ENCODE assay signal across 11 mouse cellular contexts in genomic region chr5:135987248-135987647, GRCm38 (mm10). TPM values are rescaled to one million over a fixed set of nuclear protein-coding genes. Genes with fewer than 3 reads are reported as not detected.
DNase-seq lines count a peak whose midpoint lies in the region; ATAC-seq and TF ChIP-seq lines count a peak whose summit lies in the region.
"Had no signal": no experiment of that assay in that cellular context is flagged by ENCODE, and none has a peak within 500 bp of the region (broad histone marks: within the 10 kb centered on the region; RNA-seq: fewer than 3 reads in every experiment).

No protein-coding gene starts in this region.

- no peak overlapping the region for H3K4me2 ChIP-seq in intestine, embryonic 16.5 days (ENCODE audit: low read depth, low read length)
- H3K4me2 ChIP-seq: neural tube, embryonic 13.5 days had no signal

- no peaks in the 10 kb centered on the region for H3K27me3 ChIP-seq in intestine, embryonic 16.5 days (replicated peaks; ENCODE audit: control insufficient read depth, insufficient read depth, low read length)
- H3K27me3 ChIP-seq: neural tube, embryonic 13.5 days had no signal

- DNase-seq in adrenal gland, postnatal 14 days, result peak; percentile 45
- no peak for DNase-seq in adrenal gland, adult 2 months
- peak in 1 of 2 experiments; percentile 41 for DNase-seq in layer of hippocampus, adult 2 months (ENCODE audit: low spot score in 2 of 2)
- no peak for DNase-seq in layer of hippocampus, postnatal 25 days (ENCODE audit: extremely low spot score in 1 of 2, low spot score in 1 of 2)
- peak; percentile 55 for DNase-seq in 3T3-L1 (ENCODE audit: low read depth, low spot score)
- DNase-seq in testis, postnatal 14 days (ENCODE audit: low spot score), result no peak
- DNase-seq: kidney, postnatal 25 days had no signal

- TF ChIP-seq POLR2A in bone marrow macrophage, adult 2 months (IDR thresholded peaks at IDR 0.05; ENCODE audit: borderline replicate concordance, low read depth, low read length), result no peak

- no peak for ATAC-seq in intestine, embryonic 16.5 days

- H3K4me1 ChIP-seq in bone marrow macrophage, adult 2 months (ENCODE audit: control insufficient read depth, insufficient read depth, low read length), result peaks cover 21% of the 10 kb centered on the region
- no peaks in the 10 kb centered on the region for H3K4me1 ChIP-seq in intestine, embryonic 16.5 days (ENCODE audit: control insufficient read depth, insufficient read depth, low read length)

- WGBS in intestine, embryonic 16.5 days, result 60% methylated on average over 11 of the region's 11 CpGs

- no peak overlapping the region for H3K4me3 ChIP-seq in layer of hippocampus, adult 2 months
- no peak overlapping the region for H3K4me3 ChIP-seq in bone marrow macrophage, adult 2 months (ENCODE audit: insufficient read depth, low read length)
- H3K4me3 ChIP-seq in intestine, embryonic 16.5 days (ENCODE audit: low read length), result no peak overlapping the region
- H3K4me3 ChIP-seq: neural tube, embryonic 13.5 days had no signal

- H3K36me3 ChIP-seq in intestine, embryonic 16.5 days (ENCODE audit: control insufficient read depth, insufficient read depth, low read length), result no peaks in the 10 kb centered on the region
- H3K36me3 ChIP-seq: neural tube, embryonic 13.5 days had no signal

- no peak overlapping the region for H3K9ac ChIP-seq in intestine, embryonic 16.5 days (ENCODE audit: low read depth, low read length)
- H3K9ac ChIP-seq: neural tube, embryonic 13.5 days had no signal

- H3K27ac ChIP-seq in layer of hippocampus, adult 2 months, result no peak overlapping the region
- no peak overlapping the region for H3K27ac ChIP-seq in bone marrow macrophage, adult 2 months (ENCODE audit: insufficient read depth, low read depth, low read length)
- no peak overlapping the region for H3K27ac ChIP-seq in intestine, embryonic 16.5 days (ENCODE audit: low read length)
- H3K27ac ChIP-seq: neural tube, embryonic 13.5 days had no signal

- peak; percentile 77 for TF ChIP-seq CTCF in layer of hippocampus, adult 2 months (conservative IDR thresholded peaks at IDR 0.05)
- 0 out of 2 replicates have a peak, but pooled peaks have one; percentile 16 for TF ChIP-seq CTCF in bone marrow macrophage, adult 2 months (IDR thresholded peaks at IDR 0.05; ENCODE audit: low read depth, low read length)

- no peaks in the 10 kb centered on the region for H3K9me3 ChIP-seq in intestine, embryonic 16.5 days (ENCODE audit: control insufficient read depth, low read length)
- H3K9me3 ChIP-seq: neural tube, embryonic 13.5 days had no signal

RNA-seq across cellular contexts. Expression of gene Zp3, which starts 7.3 kb away (rescaled TPM):
- total RNA-seq in adrenal gland, postnatal 14 days (2021), result not detected in 2 replicates
- total RNA-seq in adrenal gland, adult 2 months (2021), result not detected
- polyA plus RNA-seq in adrenal gland, adult 2 months (2012; rRNA removed), result not detected in 2 replicates
- total RNA-seq in layer of hippocampus, adult 2 months (2021), result not detected
- not detected for total RNA-seq in layer of hippocampus, postnatal 25 days (2021)
- polyA plus RNA-seq in bone marrow macrophage, adult 2 months (2012; ENCODE audit: insufficient read depth, insufficient read length, missing spikeins), result not detected in 2 replicates
- polyA plus RNA-seq in intestine, embryonic 16.5 days (2015; fragmentation: Nextera tagmentation; extraction: Ambion mirVana), result 0.68 and 1.5 TPM in 2 replicates
- polyA plus RNA-seq: C2C12 had no signal

RNA-seq across cellular contexts. Expression of gene Dtx2, which starts 7.4 kb away (rescaled TPM):
- total RNA-seq in adrenal gland, postnatal 14 days (2021), result 15.4 and 15.5 TPM in 2 replicates
- 10 to 100 TPM; 13.6 to 19.0 TPM for total RNA-seq in adrenal gland, adult 2 months (2021)
- 30.1 and 34.3 TPM in 2 replicates for polyA plus RNA-seq in adrenal gland, adult 2 months (2012; rRNA removed)
- 1 to 10 TPM; 8.0 to 8.3 TPM for total RNA-seq in layer of hippocampus, adult 2 months (2021)
- 1 to 10 TPM; 7.8 to 8.2 TPM for total RNA-seq in layer of hippocampus, postnatal 25 days (2021)
- polyA plus RNA-seq in bone marrow macrophage, adult 2 months (2012; ENCODE audit: insufficient read depth, insufficient read length, missing spikeins), result 9.5 and 9.8 TPM in 2 replicates
- polyA plus RNA-seq in intestine, embryonic 16.5 days (2015; fragmentation: Nextera tagmentation; extraction: Ambion mirVana), result 20.6 and 21.6 TPM in 2 replicates

RNA-seq across cellular contexts. Expression of gene Ssc4d, which starts 12.9 kb away (rescaled TPM):
- total RNA-seq in adrenal gland, postnatal 14 days (2021), result 2.1 and 3.1 TPM in 2 replicates
- total RNA-seq in adrenal gland, adult 2 months (2021), result 1 to 10 TPM; 2.8 to 3.1 TPM
- polyA plus RNA-seq in adrenal gland, adult 2 months (2012; rRNA removed), result 4.3 and 11.1 TPM in 2 replicates
- total RNA-seq in layer of hippocampus, adult 2 months (2021), result 1 to 10 TPM; 1.4 to 1.9 TPM
- 1 to 10 TPM in 1 of 2 experiments, under 1 TPM in 1; 0.77 to 1.3 TPM for total RNA-seq in layer of hippocampus, postnatal 25 days (2021)
- 6.8 and 10.0 TPM in 2 replicates for polyA plus RNA-seq in bone marrow macrophage, adult 2 months (2012; ENCODE audit: insufficient read depth, insufficient read length, missing spikeins)
- 2.3 and 2.9 TPM in 2 replicates for polyA plus RNA-seq in intestine, embryonic 16.5 days (2015; fragmentation: Nextera tagmentation; extraction: Ambion mirVana)

RNA-seq across cellular contexts. Expression of gene Upk3b, which starts 51.0 kb away (rescaled TPM):
- 8.2 and 11.7 TPM in 2 replicates for total RNA-seq in adrenal gland, postnatal 14 days (2021)
- total RNA-seq in adrenal gland, adult 2 months (2021), result 10 to 100 TPM in 1 of 2 experiments, 1 to 10 TPM in 1; 8.8 to 10.8 TPM
- 8.5 and 8.9 TPM in 2 replicates for polyA plus RNA-seq in adrenal gland, adult 2 months (2012; rRNA removed)
- total RNA-seq in layer of hippocampus, adult 2 months (2021), result not detected
- total RNA-seq in layer of hippocampus, postnatal 25 days (2021), result not detected
- not detected in 2 replicates for polyA plus RNA-seq in bone marrow macrophage, adult 2 months (2012; ENCODE audit: insufficient read depth, insufficient read length, missing spikeins)
- 44.4 and 47.8 TPM in 2 replicates for polyA plus RNA-seq in intestine, embryonic 16.5 days (2015; fragmentation: Nextera tagmentation; extraction: Ambion mirVana)

RNA-seq across cellular contexts. Expression of gene Ywhag, which starts 52.8 kb away (rescaled TPM):
- total RNA-seq in adrenal gland, postnatal 14 days (2021), result 462 and 482 TPM in 2 replicates
- total RNA-seq in adrenal gland, adult 2 months (2021), result 100 to 1,000 TPM; 563 to 611 TPM
- 227 and 268 TPM in 2 replicates for polyA plus RNA-seq in adrenal gland, adult 2 months (2012; rRNA removed)
- total RNA-seq in layer of hippocampus, adult 2 months (2021), result 1,000 to 10,000 TPM; 1,218 to 1,292 TPM
- 1,000 to 10,000 TPM; 1,286 to 1,307 TPM for total RNA-seq in layer of hippocampus, postnatal 25 days (2021)
- 151 and 157 TPM in 2 replicates for polyA plus RNA-seq in bone marrow macrophage, adult 2 months (2012; ENCODE audit: insufficient read depth, insufficient read length, missing spikeins)
- 137 and 144 TPM in 2 replicates for polyA plus RNA-seq in intestine, embryonic 16.5 days (2015; fragmentation: Nextera tagmentation; extraction: Ambion mirVana)

Comparison
In these comparisons a context has a peak if more than half of its experiments do, and no peak if none do; other contexts are left out.
1. DNase-seq: peak in adrenal gland, postnatal 14 days (single experiment) and 3T3-L1 (single experiment); none in adrenal gland, adult 2 months (single experiment), layer of hippocampus, postnatal 25 days (0 of 2) and testis, postnatal 14 days (single experiment).